Mouse (Mus musculus) heart, postnatal 0 days (tissue): ENCODE measurements around the gene Tmem269.

Experiments used
- CTCF ChIP-seq: IDR thresholded peaks from 2 replicates; pipeline ENCODE4 v1.5.1; 2016; ENCODE audit warnings: antibody characterized with exemption, control low read depth, low read depth
- EP300 ChIP-seq: IDR thresholded peaks from 2 replicates; pipeline ENCODE4 v1.6.1; 2016; ENCODE audit warnings: antibody characterized with exemption, low read depth

DNA sequence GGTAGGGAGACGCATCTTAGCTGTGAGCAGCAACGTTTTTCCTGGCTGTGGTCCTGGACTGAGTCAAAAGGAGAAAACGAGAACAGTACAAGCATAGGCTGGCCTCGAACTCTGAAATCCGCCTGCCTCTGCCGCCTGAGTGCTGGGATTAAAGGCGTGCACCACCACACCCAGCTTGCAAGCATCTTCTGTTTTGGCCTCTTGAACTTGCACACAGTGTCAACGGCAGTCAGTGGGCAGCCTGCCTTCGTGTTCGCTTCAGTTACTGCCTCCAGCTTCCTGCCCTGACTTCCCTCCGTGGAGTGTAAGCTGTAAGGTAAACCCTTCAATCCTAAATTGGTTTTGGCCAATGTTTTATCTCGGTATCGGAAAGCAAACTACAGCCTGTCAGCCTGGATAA, 48.6 kb upstream of the Tmem269 start:
- TF ChIP-seq CTCF (no peak), EP300 (no peak)
